Mouse (Mus musculus) intestine, postnatal 0 days (tissue): Measurements from ENCODE around the gene Trabd2b. TPM values are rescaled to one million over a fixed set of nuclear protein-coding genes. Genes with fewer than 3 reads are reported as not detected.

Source experiments
- ATAC-seq: fragments of 200-750 bp; cut with Nextera tagmentation; 2 replicates; pipeline ENCODE4 v1.8.0; 2017; ENCODE audit warnings: mild to moderate bottlenecking, moderate TSS enrichment, moderate library complexity
- H3K27ac ChIP-seq: fragments of 300-500 bp; sonication (generic); 2 replicates; pipeline ENCODE4 v1.5.1; 2014; ENCODE audit warnings: mild to moderate bottlenecking, low read depth, low read length, moderate library complexity
- H3K27me3 ChIP-seq: fragments of 300-500 bp; sonication (generic); replicated peaks from 2 replicates; pipeline ENCODE4 v1.6.1; 2014; ENCODE audit warnings: low read length, mixed read lengths; ENCODE audit not compliant: control insufficient read depth, insufficient read depth
- H3K36me3 ChIP-seq: fragments of 300-500 bp; sonication (generic); 2 replicates; pipeline ENCODE4 v1.6.1; 2014; ENCODE audit warnings: mild to moderate bottlenecking, moderate library complexity; ENCODE audit not compliant: control insufficient read depth, insufficient read depth
- H3K4me1 ChIP-seq: fragments of 300-500 bp; sonication (generic); replicated peaks from 2 replicates; pipeline ENCODE4 v1.6.1; 2014; ENCODE audit warnings: antibody characterized with exemption, low read length, mixed read lengths; ENCODE audit not compliant: control insufficient read depth, insufficient read depth
- H3K4me2 ChIP-seq: fragments of 300-500 bp; sonication (generic); replicated peaks from 2 replicates; pipeline ENCODE4 v1.6.1; 2014; ENCODE audit warnings: low read depth, mild to moderate bottlenecking, moderate library complexity
- H3K4me3 ChIP-seq: fragments of 300-500 bp; sonication (generic); 2 replicates; pipeline ENCODE4 v1.5.1; 2014; ENCODE audit warnings: low read depth, low read length
- H3K9ac ChIP-seq: fragments of 300-500 bp; sonication (generic); 2 replicates; pipeline ENCODE4 v1.6.1; 2014; ENCODE audit warnings: mild to moderate bottlenecking, low read depth, low read length
- H3K9me3 ChIP-seq: fragments of 300-500 bp; sonication (generic); 2 replicates; pipeline ENCODE4 v1.6.1; 2016; ENCODE audit warnings: mixed run types; ENCODE audit not compliant: control insufficient read depth
- CTCF ChIP-seq: sonication (generic); IDR thresholded peaks from 2 replicates; pipeline ENCODE4 v1.5.1; 2016; ENCODE audit warnings: low read depth, mild to moderate bottlenecking, control low read depth, antibody characterized with exemption, moderate library complexity
- WGBS: fragments of 180-500 bp; shearing (Covaris S2); extraction: QIAGEN DNeasy Blood & Tissue Kit; methylation state at CpG from one replicate; pipeline ENCODE4 v1.1.7; 2014; 5-methylcytosine and 5-hydroxymethylcytosine counted together
- polyA plus RNA-seq: library from polyadenylated mRNA; unstranded; fragments of >200 nt; fragmentation: Nextera tagmentation; extraction: Ambion mirVana; gene quantifications from 2 replicates; pipeline ENCODE4 v1.2.1, GENCODE M21; 2015

Trabd2b gene
- polyA plus RNA-seq, 1 experiment from 2014 or later, result 0.20 TPM

- peak overlapping the region; percentile 17 for H3K4me2 ChIP-seq
- no peaks in the 10 kb centered on the region; the same call in 1 of the 2 replicates for H3K4me1 ChIP-seq
- H3K9ac ChIP-seq, result no peak overlapping the region
- TF ChIP-seq CTCF, result no peak
- 16% methylated on average over 20 of the region's 20 CpGs for WGBS
- H3K27me3 ChIP-seq, result no peaks in the 10 kb centered on the region
- no peaks in the 10 kb centered on the region for H3K36me3 ChIP-seq
- H3K27ac ChIP-seq, result no peak overlapping the region
- ATAC-seq, result no peak
- H3K4me3 ChIP-seq, result no peak overlapping the region
- no peaks in the 10 kb centered on the region for H3K9me3 ChIP-seq
These were observed 237.2 kb downstream of the Trabd2b start for GRCm38 (mm10) chr4:114643679-114644208.

- Histone ChIP-seq H3K4me2 (no peak overlapping the region), H3K4me1 (no peaks in the 10 kb centered on the region; the same call in 1 of the 2 replicates), H3K9ac (no peak overlapping the region), H3K4me3 (no peak overlapping the region), H3K27ac (no peak overlapping the region), H3K36me3 (no peaks in the 10 kb centered on the region), H3K27me3 (no peaks in the 10 kb centered on the region), H3K9me3 (no peaks in the 10 kb centered on the region)
- ATAC-seq, result no peak
- TF ChIP-seq CTCF, result no peak
These were observed 238.8 kb downstream of the Trabd2b start for GRCm38 (mm10) chr4:114645341-114645740.

- Histone ChIP-seq H3K4me2 (peak overlapping the region; percentile 38; the same call in 1 of the 2 replicates), H3K36me3 (no peaks in the 10 kb centered on the region), H3K9ac (no peak overlapping the region), H3K9me3 (no peaks in the 10 kb centered on the region), H3K27me3 (no peaks in the 10 kb centered on the region), H3K27ac (peak overlapping the region; percentile 78), H3K4me1 (no peaks in the 10 kb centered on the region; the same call in 1 of the 2 replicates), H3K4me3 (no peak overlapping the region)
- ATAC-seq, result peak; percentile 93
- WGBS, result 24% methylated on average over 13 of the region's 13 CpGs
- no peak for TF ChIP-seq CTCF
These were observed 240.5 kb downstream of the Trabd2b start for GRCm38 (mm10) chr4:114646825-114647681.

- 0 out of 2 replicates have a peak, but pooled peaks have one; percentile 22 for ATAC-seq
- 11% methylated on average over 4 of the region's 4 CpGs for WGBS
- TF ChIP-seq CTCF, result peak; percentile 95
- Histone ChIP-seq H3K27me3 (no peaks in the 10 kb centered on the region), H3K4me1 (no peaks in the 10 kb centered on the region; the same call in 1 of the 2 replicates), H3K9ac (no peak overlapping the region), H3K4me2 (no peak overlapping the region), H3K36me3 (no peaks in the 10 kb centered on the region), H3K9me3 (no peaks in the 10 kb centered on the region), H3K27ac (peak overlapping the region; percentile 78), H3K4me3 (no peak overlapping the region)
These were observed 241.2 kb downstream of the Trabd2b start for GRCm38 (mm10) chr4:114647689-114648088.

GRCm38 (mm10) chr4:114648532-114649074 is 242.1 kb downstream of the Trabd2b start:
- Histone ChIP-seq H3K27ac (no peak overlapping the region), H3K9me3 (no peaks in the 10 kb centered on the region), H3K4me1 (no peaks in the 10 kb centered on the region; the same call in 1 of the 2 replicates), H3K4me2 (no peak overlapping the region), H3K27me3 (no peaks in the 10 kb centered on the region), H3K36me3 (no peaks in the 10 kb centered on the region), H3K4me3 (no peak overlapping the region), H3K9ac (no peak overlapping the region)
- ATAC-seq, result no peak
- TF ChIP-seq CTCF, result no peak
- 18% methylated on average over 28 of the region's 28 CpGs for WGBS

GRCm38 (mm10) chr4:114650551-114650950 is 244.0 kb downstream of the Trabd2b start:
- ATAC-seq, result no peak
- Histone ChIP-seq H3K36me3 (no peaks in the 10 kb centered on the region), H3K9me3 (no peaks in the 10 kb centered on the region), H3K9ac (no peak overlapping the region), H3K4me1 (no peaks in the 10 kb centered on the region; the same call in 1 of the 2 replicates), H3K27ac (no peak overlapping the region), H3K4me3 (no peak overlapping the region), H3K4me2 (no peak overlapping the region), H3K27me3 (no peaks in the 10 kb centered on the region)
- 78% methylated on average over 6 of the region's 6 CpGs for WGBS
- TF ChIP-seq CTCF, result no peak
